Mouse (Mus musculus) kidney, postnatal 0 days (tissue): Measurements from ENCODE around the gene Pla2g4a. TPM values are rescaled to one million over a fixed set of nuclear protein-coding genes. Genes with fewer than 3 reads are reported as not detected.
A peak's percentile ranks its signal among the peaks of the same experiment; 100 is the strongest.

Experiments
- ATAC-seq: fragments of 200-750 bp; cut with Nextera tagmentation; replicated peaks from 2 replicates; pipeline ENCODE4 v1.8.0; 2017; ENCODE audit warnings: low read depth, moderate number of reproducible peaks, moderate TSS enrichment, moderate library complexity; ENCODE audit not compliant: low FRiP score
- DNase-seq: peaks from one replicate; pipeline ENCODE4 v3.0.0-alpha.2; 2016; ENCODE audit warnings: low spot score
- H3K27ac ChIP-seq: fragments of 300-500 bp; sonication (generic); 2 replicates; pipeline ENCODE4 v1.5.1; 2014; ENCODE audit warnings: mild to moderate bottlenecking
- H3K27me3 ChIP-seq: fragments of 300-500 bp; sonication (generic); 2 replicates; pipeline ENCODE4 v1.6.1; 2014; ENCODE audit warnings: low read length, mixed read lengths; ENCODE audit not compliant: insufficient read depth
- H3K36me3 ChIP-seq: fragments of 300-500 bp; sonication (generic); 2 replicates; pipeline ENCODE4 v1.6.1; 2014; ENCODE audit warnings: low read length, mixed read lengths; ENCODE audit not compliant: insufficient read depth
- H3K4me1 ChIP-seq: fragments of 300-500 bp; sonication (generic); replicated peaks from 2 replicates; pipeline ENCODE4 v1.6.1; 2014; ENCODE audit warnings: antibody characterized with exemption, low read length, mixed read lengths; ENCODE audit not compliant: insufficient read depth
- H3K4me2 ChIP-seq: fragments of 300-500 bp; sonication (generic); 2 replicates; pipeline ENCODE4 v1.6.1; 2014; ENCODE audit warnings: mild to moderate bottlenecking, low read length, moderate library complexity, mixed read lengths
- H3K4me3 ChIP-seq: fragments of 300-500 bp; sonication (generic); replicated peaks from 2 replicates; pipeline ENCODE4 v1.5.1; 2014; ENCODE audit warnings: low read depth, low read length
- H3K9ac ChIP-seq: fragments of 300-500 bp; sonication (generic); 2 replicates; pipeline ENCODE4 v1.6.1; 2014; ENCODE audit warnings: low read depth, low read length
- H3K9me3 ChIP-seq: fragments of 300-500 bp; sonication (generic); replicated peaks from 2 replicates; pipeline ENCODE4 v1.6.1; 2016; ENCODE audit warnings: low read length, inconsistent platforms, mixed read lengths
- CTCF ChIP-seq: IDR thresholded peaks from 2 replicates; pipeline ENCODE4 v1.5.1; 2016; ENCODE audit warnings: antibody characterized with exemption, low read depth, mild to moderate bottlenecking, moderate library complexity
- WGBS: fragments of 180-500 bp; shearing (Covaris S2); extraction: QIAGEN DNeasy Blood & Tissue Kit; methylation state at CpG from one replicate; pipeline ENCODE4 v1.1.7; 2014; 5-methylcytosine and 5-hydroxymethylcytosine counted together
- polyA plus RNA-seq: library from polyadenylated mRNA; unstranded; fragments of >200 nt; fragmentation: Nextera tagmentation; extraction: Ambion mirVana; gene quantifications from 2 replicates; pipeline ENCODE4 v1.2.1, GENCODE M21; 2015

Gene Pla2g4a
- polyA plus RNA-seq, 1 experiment from 2014 or later = 58.0 TPM

GRCm38 (mm10) chr1:149893903-149894302 lies 67.2 kb downstream of the Pla2g4a start:
- no peak for DNase-seq
- no peak overlapping the region for H3K4me2 ChIP-seq
- H3K4me1 ChIP-seq = no peaks in the 10 kb centered on the region
- no peaks in the 10 kb centered on the region for H3K9me3 ChIP-seq
- H3K9ac ChIP-seq = no peak overlapping the region
- TF ChIP-seq CTCF = no peak
- no peak overlapping the region for H3K27ac ChIP-seq
- whole genome bisulfite sequencing = 78% methylated on average over 2 of the region's 2 CpGs
- no peak overlapping the region for H3K4me3 ChIP-seq
- ATAC-seq = no peak
- no peaks in the 10 kb centered on the region for H3K36me3 ChIP-seq
- H3K27me3 ChIP-seq = no peaks in the 10 kb centered on the region

GRCm38 (mm10) chr1:149891057-149891456 lies 70.0 kb downstream of the Pla2g4a start:
- ATAC-seq (no peak), DNase-seq (no peak)
- Histone ChIP-seq H3K27ac (no peak overlapping the region), H3K4me1 (no peaks in the 10 kb centered on the region), H3K4me3 (no peak overlapping the region), H3K4me2 (no peak overlapping the region), H3K36me3 (no peaks in the 10 kb centered on the region), H3K9ac (no peak overlapping the region), H3K9me3 (no peaks in the 10 kb centered on the region), H3K27me3 (no peaks in the 10 kb centered on the region)
- WGBS = 48% methylated on average over 5 of the region's 5 CpGs
- TF ChIP-seq CTCF = no peak

GRCm38 (mm10) chr1:149882419-149883025 lies 78.6 kb downstream of the Pla2g4a start:
- ATAC-seq (no peak), DNase-seq (peak; percentile 64)
- H3K4me1 ChIP-seq = no peaks in the 10 kb centered on the region
- TF ChIP-seq CTCF = no peak
- no peaks in the 10 kb centered on the region for H3K9me3 ChIP-seq
- no peaks in the 10 kb centered on the region for H3K27me3 ChIP-seq
- no peak overlapping the region for H3K4me2 ChIP-seq
- H3K27ac ChIP-seq = no peak overlapping the region
- H3K36me3 ChIP-seq = no peaks in the 10 kb centered on the region
- H3K4me3 ChIP-seq = no peak overlapping the region
- WGBS = 54% methylated on average over 6 of the region's 6 CpGs
- H3K9ac ChIP-seq = no peak overlapping the region

DNA sequence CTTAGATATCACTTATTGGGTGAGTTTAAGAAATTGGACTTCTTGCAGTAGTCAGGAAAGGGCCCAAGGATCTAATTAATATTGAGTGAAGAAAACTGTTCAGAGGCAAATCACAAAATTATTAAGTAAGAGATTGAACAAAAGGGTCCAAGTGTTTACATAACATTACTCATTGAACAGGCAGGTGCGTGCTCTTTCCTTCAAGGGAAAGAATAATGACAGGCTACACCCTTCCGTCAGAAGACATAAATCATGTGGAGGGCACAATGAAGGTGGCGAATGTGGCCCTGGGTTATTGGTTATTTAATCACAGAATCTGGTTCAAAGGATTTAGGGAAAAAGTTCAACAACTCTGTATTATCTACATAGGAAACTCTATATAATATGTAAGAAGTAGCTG lies 82.9 kb downstream of the Pla2g4a start:
- Histone ChIP-seq H3K4me3 (no peak overlapping the region), H3K9me3 (no peaks in the 10 kb centered on the region), H3K27ac (no peak overlapping the region), H3K4me1 (no peaks in the 10 kb centered on the region), H3K9ac (no peak overlapping the region), H3K4me2 (no peak overlapping the region), H3K27me3 (no peaks in the 10 kb centered on the region), H3K36me3 (no peaks in the 10 kb centered on the region)
- DNase-seq (no peak), ATAC-seq (no peak)
- 67% methylated on average over 3 of the region's 3 CpGs for WGBS
- TF ChIP-seq CTCF = no peak

DNA sequence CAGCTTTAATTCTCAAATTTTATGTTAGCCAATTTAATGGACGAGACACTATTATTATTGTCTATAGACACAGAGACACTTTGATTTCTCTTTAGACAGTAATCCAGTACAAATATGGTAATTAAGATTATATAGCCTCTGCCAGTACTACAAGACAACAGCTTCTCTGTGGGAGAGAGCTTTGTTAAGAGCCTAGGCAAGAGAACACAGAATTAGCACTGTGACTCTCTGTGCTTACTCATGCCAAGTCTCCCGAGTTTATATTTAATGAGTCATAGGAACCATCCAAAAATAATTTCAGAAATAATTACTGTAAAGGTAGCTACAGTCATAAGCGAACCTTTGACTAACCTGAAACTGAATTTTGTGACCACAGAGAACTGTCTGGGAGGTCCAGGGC lies 84.6 kb downstream of the Pla2g4a start:
- no peak for DNase-seq
- WGBS = 75% methylated on average over 3 of the region's 3 CpGs
- H3K9me3 ChIP-seq = no peaks in the 10 kb centered on the region
- TF ChIP-seq CTCF = no peak
- no peaks in the 10 kb centered on the region for H3K36me3 ChIP-seq
- H3K4me2 ChIP-seq = no peak overlapping the region
- H3K4me3 ChIP-seq = no peak overlapping the region
- H3K27ac ChIP-seq = no peak overlapping the region
- no peak for ATAC-seq
- H3K9ac ChIP-seq = no peak overlapping the region
- H3K27me3 ChIP-seq = no peaks in the 10 kb centered on the region
- H3K4me1 ChIP-seq = no peaks in the 10 kb centered on the region

- TF ChIP-seq CTCF = no peak
- no peak overlapping the region for H3K4me2 ChIP-seq
- no peaks in the 10 kb centered on the region for H3K4me1 ChIP-seq
- no peak for ATAC-seq
- H3K9ac ChIP-seq = no peak overlapping the region
- H3K4me3 ChIP-seq = no peak overlapping the region
- H3K9me3 ChIP-seq = no peaks in the 10 kb centered on the region
- no peaks in the 10 kb centered on the region for H3K36me3 ChIP-seq
- H3K27ac ChIP-seq = no peak overlapping the region
- DNase-seq = no peak
- no peaks in the 10 kb centered on the region for H3K27me3 ChIP-seq
- 89% methylated on average over 1 of the region's 1 CpGs for WGBS
Observed at GRCm38 (mm10) chr1:149871625-149872024, 89.5 kb downstream of the Pla2g4a start.

DNA sequence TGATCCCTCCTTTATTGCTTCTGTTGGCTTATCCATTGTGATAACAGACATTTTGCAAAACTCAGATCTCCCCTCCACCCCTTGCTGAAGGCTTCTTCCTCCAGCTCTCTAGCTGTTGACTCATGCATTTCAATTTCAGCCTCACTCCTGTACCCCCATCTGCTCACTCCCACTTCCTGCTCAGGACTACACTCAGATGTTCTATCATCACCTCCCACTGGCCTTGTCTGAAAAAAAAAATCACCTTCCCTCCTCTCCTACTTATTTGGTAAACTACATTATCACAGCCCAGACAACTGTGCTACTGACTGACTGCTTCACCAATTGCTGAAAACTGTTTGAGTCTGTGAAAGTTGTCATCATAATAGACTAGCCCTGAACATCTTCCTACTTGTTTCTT lies 93.8 kb downstream of the Pla2g4a start:
- no peak overlapping the region for H3K4me2 ChIP-seq
- no peaks in the 10 kb centered on the region for H3K36me3 ChIP-seq
- TF ChIP-seq CTCF = no peak
- peaks cover 4% of the 10 kb centered on the region; the same call in 1 of the 2 replicates for H3K4me1 ChIP-seq
- H3K9me3 ChIP-seq = no peaks in the 10 kb centered on the region
- H3K27ac ChIP-seq = no peak overlapping the region
- H3K27me3 ChIP-seq = no peaks in the 10 kb centered on the region
- no peak overlapping the region for H3K4me3 ChIP-seq
- ATAC-seq (no peak), DNase-seq (no peak)
- H3K9ac ChIP-seq = no peak overlapping the region
